Mouse (Mus musculus) hindbrain, embryonic 10.5 days (tissue): ENCODE measurements around the gene Ikbkg. TPM values are rescaled to one million over a fixed set of nuclear protein-coding genes. Genes with fewer than 3 reads are reported as not detected.
"Not testable (repeated sequence)": the region's sequence is repeated elsewhere in the genome, so short reads cannot be mapped to it uniquely, and the experiment has no call there.

Experiments used
- DNase-seq: peaks from one replicate; pipeline ENCODE4 v3.0.0-alpha.2; 2017; ENCODE audit warnings: low spot score
- H3K27ac ChIP-seq: fragments of 300-500 bp; sonication (generic); 2 replicates; pipeline ENCODE4 v1.5.1; 2016; ENCODE audit warnings: mild to moderate bottlenecking, moderate library complexity
- H3K27me3 ChIP-seq: fragments of 300-500 bp; sonication (generic); 2 replicates; pipeline ENCODE4 v1.6.1; 2016; ENCODE audit warnings: mild to moderate bottlenecking; ENCODE audit not compliant: poor library complexity, insufficient read depth, severe bottlenecking
- H3K36me3 ChIP-seq: fragments of 300-500 bp; sonication (generic); 2 replicates; pipeline ENCODE4 v1.6.1; 2016; ENCODE audit warnings: mild to moderate bottlenecking, moderate library complexity
- H3K4me1 ChIP-seq: fragments of 300-500 bp; sonication (generic); replicated peaks from 2 replicates; pipeline ENCODE4 v1.6.1; 2016; ENCODE audit warnings: mild to moderate bottlenecking
- H3K4me3 ChIP-seq: fragments of 300-500 bp; sonication (generic); 2 replicates; pipeline ENCODE4 v1.5.1; 2016; ENCODE audit warnings: mild to moderate bottlenecking, moderate library complexity
- H3K9me3 ChIP-seq: fragments of 300-500 bp; sonication (generic); 2 replicates; pipeline ENCODE4 v1.6.1; 2016; ENCODE audit warnings: mild to moderate bottlenecking, moderate library complexity
- WGBS: fragments of 180-500 bp; shearing (Covaris S2); methylation state at CpG from one replicate; pipeline ENCODE4 v1.1.7; 2016; 5-methylcytosine and 5-hydroxymethylcytosine counted together
- polyA plus RNA-seq: library from polyadenylated mRNA; unstranded; fragments of >200 nt; fragmentation: Nextera tagmentation; extraction: Ambion mirVana; gene quantifications from 2 replicates; pipeline ENCODE4 v1.2.1, GENCODE M21; 2016

Ikbkg gene
- 17.0 and 20.1 TPM in 2 replicates for polyA plus RNA-seq

- WGBS: 20% methylated on average over 30 of the region's 30 CpGs
- Histone ChIP-seq H3K27ac (peak within 1 kb of the TSS; percentile 92), H3K36me3 (peaks cover 5% of the 10 kb centered on the region; the same call in 1 of the 2 replicates), H3K4me3 (peak within 1 kb of the TSS; percentile 61), H3K27me3 (no peaks in the 10 kb centered on the region), H3K4me1 (peaks cover 4% of the 10 kb centered on the region; the same call in 1 of the 2 replicates), H3K9me3 (no peaks in the 10 kb centered on the region)
- peak; percentile 78 for DNase-seq
Observed at GRCm38 (mm10) chrX:74392535-74393443, at the start of gene Ikbkg, which contains the start of gene Fam3a. Gene Ikbkg, plus strand, starts transcription at chrX:74393290. Gene Fam3a, minus strand, starts transcription at chrX:74393272.

DNA sequence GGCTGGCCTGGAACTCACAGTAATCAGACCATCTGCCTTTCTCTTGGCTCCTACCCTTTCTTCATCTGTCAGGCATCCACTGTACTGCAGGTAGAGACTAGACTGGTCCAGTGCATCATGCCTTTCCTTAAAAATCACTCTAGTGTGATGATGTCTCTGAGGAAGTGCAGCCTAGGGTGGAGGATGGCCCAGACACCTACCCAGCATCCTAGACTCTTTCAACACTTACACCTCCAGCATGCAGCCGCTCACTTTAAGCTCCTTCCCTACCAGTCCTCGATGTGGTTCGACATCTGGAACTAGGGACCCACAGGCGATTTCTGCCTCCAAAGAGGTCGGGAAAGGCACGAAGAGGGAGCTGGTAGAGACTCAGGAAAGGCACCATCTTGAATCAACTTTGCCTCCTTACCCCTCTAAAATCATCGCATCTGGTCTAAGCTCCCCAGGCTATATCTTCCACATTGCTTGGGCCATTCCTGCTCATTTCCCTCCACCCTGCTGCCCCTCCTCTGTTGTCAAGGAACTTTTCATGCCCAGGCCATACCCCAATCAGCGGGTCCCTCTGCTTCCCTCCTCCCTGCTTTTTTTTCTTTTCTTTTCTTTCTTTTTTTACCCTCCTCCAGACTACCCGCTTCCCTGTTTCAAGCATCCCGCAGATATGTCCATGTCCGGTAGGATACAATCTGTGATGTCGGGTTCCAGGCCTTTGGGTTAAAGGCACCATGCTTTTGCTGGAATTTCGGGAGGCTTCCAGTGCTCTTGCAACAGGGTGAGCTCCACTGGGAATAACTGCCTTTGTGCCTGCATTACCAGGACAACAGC is 40.2 kb upstream of the Ikbkg start:
- peak overlapping the region; percentile 56 for H3K4me3 ChIP-seq
- WGBS: 31% methylated on average over 13 of the region's 13 CpGs
- no peak for DNase-seq
- H3K36me3 ChIP-seq: no peaks in the 10 kb centered on the region
- H3K9me3 ChIP-seq: no peaks in the 10 kb centered on the region
- peaks cover 5% of the 10 kb centered on the region for H3K4me1 ChIP-seq
- H3K27me3 ChIP-seq: no peaks in the 10 kb centered on the region
- H3K27ac ChIP-seq: peak overlapping the region; percentile 84

DNA sequence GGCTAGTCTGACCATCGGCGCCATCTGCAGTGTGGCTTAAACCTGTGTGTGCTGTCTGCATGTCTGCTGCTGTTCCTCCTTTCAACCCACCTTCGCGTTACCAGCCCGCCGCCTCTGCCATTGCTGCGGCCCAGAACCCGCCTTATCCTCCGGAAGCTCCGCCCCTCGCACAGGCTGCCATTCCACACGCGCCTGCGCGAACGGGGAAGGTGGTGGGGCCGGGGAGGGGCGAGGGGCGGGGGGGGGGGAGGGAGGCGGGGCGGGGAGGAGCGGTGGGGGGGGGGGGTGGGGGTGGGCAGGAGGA is 39.7 kb upstream of the Ikbkg start, which contains the start of gene Lage3:
Gene Lage3, minus strand, starts transcription at position 152 of the 304 bp plus-strand sequence.
- Histone ChIP-seq H3K27me3 (no peaks in the 10 kb centered on the region), H3K4me3 (peak within 1 kb of the TSS; percentile 56), H3K9me3 (no peaks in the 10 kb centered on the region), H3K4me1 (peaks cover 5% of the 10 kb centered on the region), H3K36me3 (no peaks in the 10 kb centered on the region), H3K27ac (peak within 1 kb of the TSS; percentile 84)
- 23% methylated on average over 18 of the region's 22 CpGs for WGBS
- peak; percentile 68 for DNase-seq

DNA sequence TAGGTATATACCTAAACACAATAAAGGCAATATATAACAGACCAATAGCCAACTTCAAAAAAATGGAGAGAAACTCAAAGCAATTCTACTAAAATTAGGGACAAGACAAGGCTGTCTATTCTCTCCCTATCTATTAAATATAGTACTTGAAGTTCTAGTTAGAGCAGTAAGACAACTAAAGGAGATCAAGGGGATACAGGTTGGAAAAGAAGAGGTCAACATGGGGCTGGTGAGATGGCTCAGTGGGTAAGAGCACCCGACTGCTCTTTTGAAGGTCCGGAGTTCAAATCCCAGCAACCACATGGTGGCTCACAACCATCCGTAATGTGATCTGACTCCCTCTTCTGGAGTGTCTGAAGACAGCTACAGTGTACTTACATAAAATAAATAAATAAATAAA is 36.0 kb upstream of the Ikbkg start:
- not testable (repeated sequence) for DNase-seq, H3K27ac ChIP-seq, H3K4me3 ChIP-seq, H3K36me3 ChIP-seq, H3K4me1 ChIP-seq, H3K9me3 ChIP-seq, H3K27me3 ChIP-seq
- WGBS: 86% methylated on average over 3 of the region's 3 CpGs

DNA sequence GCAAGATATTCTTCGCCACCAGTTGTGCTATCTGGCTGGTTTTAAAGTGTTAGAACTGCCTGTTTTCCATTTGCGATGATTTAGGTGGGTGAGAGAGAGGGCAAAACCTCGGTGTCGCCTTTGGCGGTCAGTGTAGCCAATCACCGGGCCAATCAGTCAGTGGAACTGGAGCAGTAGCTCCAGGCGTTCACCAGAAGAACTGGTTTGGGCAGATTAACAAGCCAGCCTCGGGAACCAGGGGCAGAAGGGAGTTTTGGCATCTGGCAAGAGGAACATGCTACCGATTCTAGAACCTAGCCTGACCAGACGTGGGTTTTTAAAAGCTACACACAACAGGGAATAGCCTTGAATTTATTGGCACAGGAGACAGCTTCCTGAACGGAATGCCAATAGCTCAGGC is 33.9 kb upstream of the Ikbkg start:
- Histone ChIP-seq H3K36me3 (no peaks in the 10 kb centered on the region), H3K4me1 (no peaks in the 10 kb centered on the region), H3K9me3 (no peaks in the 10 kb centered on the region), H3K4me3 (no peak overlapping the region), H3K27ac (no peak overlapping the region), H3K27me3 (no peaks in the 10 kb centered on the region)
- no peak for DNase-seq
- WGBS: 51% methylated on average over 11 of the region's 11 CpGs

DNA sequence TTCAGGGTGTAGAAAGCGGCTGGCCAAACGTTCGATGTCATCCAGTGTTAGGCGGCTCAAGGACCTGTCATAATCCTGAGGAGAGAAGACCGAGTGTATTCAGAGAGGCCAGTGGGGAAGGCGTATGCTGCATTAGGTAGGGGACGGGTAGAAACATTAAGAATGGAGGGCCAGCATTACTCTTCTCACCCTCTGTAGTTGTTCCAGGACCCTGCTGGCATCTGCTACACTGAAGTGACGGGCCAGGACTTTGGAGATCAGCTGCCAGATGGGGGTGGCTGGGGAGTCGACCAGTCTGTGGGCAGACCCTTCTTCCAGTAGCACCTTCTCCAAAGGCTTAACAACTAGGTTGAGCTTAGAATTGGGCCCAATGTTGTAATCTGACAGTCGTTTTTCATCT is 25.6 kb upstream of the Ikbkg start:
- H3K36me3 ChIP-seq: peaks cover 25% of the 10 kb centered on the region
- peaks cover 10% of the 10 kb centered on the region for H3K4me1 ChIP-seq
- peak overlapping the region; percentile 90 for H3K27ac ChIP-seq
- peak overlapping the region; percentile 69 for H3K4me3 ChIP-seq
- no peak for DNase-seq
- no peaks in the 10 kb centered on the region for H3K9me3 ChIP-seq
- no peaks in the 10 kb centered on the region for H3K27me3 ChIP-seq
- WGBS: 75% methylated on average over 10 of the region's 10 CpGs

DNA sequence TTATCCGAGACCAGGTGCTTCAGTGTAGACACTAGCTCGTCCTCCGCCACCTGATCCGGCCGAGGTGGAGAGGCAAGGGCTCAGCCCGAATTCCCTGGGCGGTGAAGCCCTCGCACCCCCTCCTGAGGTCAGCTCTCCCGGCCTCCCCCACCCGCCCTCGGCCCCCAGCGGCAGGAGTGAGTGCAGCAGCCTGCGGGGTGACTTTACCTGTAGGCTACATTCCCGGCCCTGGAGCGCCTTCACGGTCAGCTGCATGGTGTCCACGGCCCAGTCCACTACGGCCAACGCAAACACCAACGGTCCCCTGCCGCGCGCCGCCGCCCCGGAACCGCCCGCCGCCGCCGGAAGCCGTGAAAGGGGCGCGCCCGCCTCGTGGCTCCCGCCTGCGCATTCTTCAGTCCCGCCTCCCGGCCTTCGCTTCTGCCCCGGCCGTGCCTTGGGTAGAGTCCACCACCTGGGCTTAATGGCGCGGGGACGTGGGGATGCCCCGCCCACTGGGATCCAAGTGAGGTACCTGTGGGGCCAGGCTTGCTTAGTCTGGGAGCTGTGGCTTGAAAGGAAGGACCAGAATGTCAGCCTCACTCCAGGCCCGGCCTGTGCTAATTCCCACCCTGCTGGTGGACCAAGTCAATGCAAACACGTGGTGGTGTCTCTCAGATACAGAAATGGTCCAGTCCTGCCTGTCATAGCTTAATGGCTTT is 24.7 kb upstream of the Ikbkg start:
- Histone ChIP-seq H3K4me1 (peaks cover 13% of the 10 kb centered on the region), H3K4me3 (peak overlapping the region; percentile 69), H3K36me3 (peaks cover 25% of the 10 kb centered on the region), H3K27ac (peak overlapping the region; percentile 90), H3K9me3 (no peaks in the 10 kb centered on the region), H3K27me3 (no peaks in the 10 kb centered on the region)
- 20% methylated on average over 49 of the region's 49 CpGs for WGBS
- DNase-seq: peak; percentile 67

- peak; percentile 85 for DNase-seq
- no peaks in the 10 kb centered on the region for H3K27me3 ChIP-seq
- H3K4me1 ChIP-seq: 0 out of 2 replicates have a peak, but pooled peaks cover 8% of the 10 kb centered on the region
- peak within 1 kb of the TSS; percentile 53 for H3K4me3 ChIP-seq
- peaks cover 13% of the 10 kb centered on the region for H3K36me3 ChIP-seq
- WGBS: 19% methylated on average over 32 of the region's 32 CpGs
- H3K9me3 ChIP-seq: no peaks in the 10 kb centered on the region
- peak within 1 kb of the TSS; percentile 77 for H3K27ac ChIP-seq
Observed at GRCm38 (mm10) chrX:74372888-74373549, 20.1 kb upstream of the Ikbkg start, which contains the start of the genes Ubl4a and Slc10a3. Gene Ubl4a, minus strand, starts transcription at chrX:74373218. Gene Slc10a3, minus strand, starts transcription at chrX:74373349.

DNA sequence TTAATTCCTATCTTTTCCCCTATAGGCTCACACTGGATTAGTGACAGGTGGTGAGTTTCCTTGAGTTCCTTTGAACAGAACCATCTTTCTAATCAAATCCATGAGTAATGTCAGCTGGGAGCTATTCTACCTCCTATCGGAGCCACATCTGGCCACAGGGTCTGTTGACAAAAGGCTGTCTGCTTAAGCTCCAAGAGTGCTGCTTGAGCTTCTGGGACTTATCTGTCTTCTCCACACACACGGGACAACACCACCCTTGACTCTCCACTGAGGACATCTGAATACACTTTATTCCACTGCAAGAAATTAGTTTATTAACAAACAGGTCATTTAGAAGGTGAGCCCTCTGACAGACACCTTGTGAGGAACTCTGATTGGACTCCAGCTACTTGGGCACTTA is 8.6 kb upstream of the Ikbkg start:
- WGBS: 83% methylated on average over 2 of the region's 2 CpGs
- no peak overlapping the region for H3K27ac ChIP-seq
- no peaks in the 10 kb centered on the region for H3K9me3 ChIP-seq
- no peak for DNase-seq
- no peaks in the 10 kb centered on the region for H3K4me1 ChIP-seq
- peaks cover 30% of the 10 kb centered on the region for H3K36me3 ChIP-seq
- no peak overlapping the region for H3K4me3 ChIP-seq
- H3K27me3 ChIP-seq: no peaks in the 10 kb centered on the region

DNA sequence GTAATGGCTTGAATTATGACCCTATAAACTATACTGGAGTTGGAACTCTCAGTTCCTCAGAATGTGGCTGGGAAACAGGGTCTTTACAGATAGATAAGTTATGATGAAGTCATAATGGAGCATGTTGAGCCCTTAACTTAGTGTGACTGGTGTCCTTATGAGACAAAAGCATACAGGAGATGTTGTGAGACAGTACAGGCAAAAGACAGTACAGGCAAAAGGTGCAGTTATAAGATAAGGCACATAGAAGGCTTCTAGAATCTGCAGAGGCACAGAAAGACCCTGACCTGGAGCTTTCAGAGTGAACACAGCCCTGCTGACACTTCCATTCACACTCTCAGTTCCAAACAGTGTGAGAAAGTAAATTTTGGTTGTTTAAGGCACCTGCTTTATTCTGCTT is 4.9 kb upstream of the Ikbkg start:
- peaks cover 35% of the 10 kb centered on the region for H3K36me3 ChIP-seq
- no peaks in the 10 kb centered on the region for H3K27me3 ChIP-seq
- H3K9me3 ChIP-seq: no peaks in the 10 kb centered on the region
- H3K27ac ChIP-seq: no peak overlapping the region
- DNase-seq: no peak
- no peak overlapping the region for H3K4me3 ChIP-seq
- H3K4me1 ChIP-seq: no peaks in the 10 kb centered on the region; the same call in 1 of the 2 replicates

DNA sequence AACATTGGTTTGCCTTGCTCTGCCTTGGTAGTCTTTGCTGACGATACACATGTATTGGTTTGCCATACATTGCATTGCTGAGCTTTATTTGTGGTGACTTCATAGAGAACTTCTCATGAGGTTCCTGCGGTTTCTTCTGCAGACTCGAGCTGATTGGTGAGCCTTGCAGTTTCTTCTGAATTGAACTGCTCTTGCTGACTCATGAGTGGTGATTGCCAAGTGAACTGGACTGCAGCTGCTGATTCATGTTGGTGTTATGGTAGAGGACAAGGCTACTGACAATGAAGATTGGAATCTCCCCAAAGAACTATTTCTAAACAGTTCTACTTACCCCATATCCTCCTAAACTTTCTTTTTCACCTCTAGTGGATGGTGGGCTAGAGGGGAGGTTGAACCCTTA is 7.0 kb downstream of the Ikbkg start:
- 84% methylated on average over 3 of the region's 3 CpGs for WGBS
- H3K36me3 ChIP-seq: no peaks in the 10 kb centered on the region
- no peak overlapping the region for H3K27ac ChIP-seq
- H3K27me3 ChIP-seq: no peaks in the 10 kb centered on the region
- no peaks in the 10 kb centered on the region for H3K4me1 ChIP-seq
- no peak for DNase-seq
- no peak overlapping the region for H3K4me3 ChIP-seq
- H3K9me3 ChIP-seq: no peaks in the 10 kb centered on the region

DNA sequence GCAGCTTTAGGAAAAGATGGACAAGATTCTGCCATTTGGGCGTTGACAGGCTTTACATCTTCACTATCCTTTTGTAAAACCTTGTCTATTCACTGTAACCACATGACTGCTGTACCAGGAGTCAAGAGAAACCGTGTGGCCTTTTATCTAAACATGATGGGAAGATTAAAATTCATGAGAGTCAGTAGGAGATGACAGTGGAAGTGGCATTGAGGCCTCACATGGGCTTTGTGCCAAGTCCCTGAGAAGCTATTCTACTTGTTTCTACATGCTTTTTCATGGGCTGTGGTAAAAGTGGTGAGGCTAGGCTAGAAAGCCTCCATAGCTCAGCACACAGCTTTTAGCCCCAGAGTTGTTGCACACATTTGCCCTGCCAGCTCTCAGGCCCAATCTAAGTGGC is 15.2 kb downstream of the Ikbkg start:
- no peaks in the 10 kb centered on the region for H3K9me3 ChIP-seq
- no peaks in the 10 kb centered on the region for H3K4me1 ChIP-seq
- no peak for DNase-seq
- no peak overlapping the region for H3K27ac ChIP-seq
- H3K36me3 ChIP-seq: peaks cover 10% of the 10 kb centered on the region
- WGBS: 61% methylated on average over 2 of the region's 2 CpGs
- no peaks in the 10 kb centered on the region for H3K27me3 ChIP-seq
- H3K4me3 ChIP-seq: no peak overlapping the region
